Mouse (Mus musculus) fat pad, adult 2 months (tissue): ENCODE measurements around the gene Tnrc18.

Source experiments
- DNase-seq: peaks from one replicate; pipeline ENCODE4 v3.0.0-alpha.2; 2011; ENCODE audit warnings: low read depth, low spot score; ENCODE audit errors: extremely low read depth

The Tnrc18 gene

GRCm38 (mm10) chr5:142694627-142695340 is 122.7 kb downstream of the Tnrc18 start:
- no peak for DNase-seq

- no peak for DNase-seq
Measured at GRCm38 (mm10) chr5:142693738-142694430, 123.6 kb downstream of the Tnrc18 start.

- DNase-seq, result no peak
Measured at GRCm38 (mm10) chr5:142692971-142693737, 124.3 kb downstream of the Tnrc18 start.

- DNase-seq, result no peak
Measured at GRCm38 (mm10) chr5:142692248-142692647, 125.2 kb downstream of the Tnrc18 start, which contains the start of gene Slc29a4. Gene Slc29a4 (plus strand): TSS chr5:142692512.

GRCm38 (mm10) chr5:142690343-142690742 is 127.1 kb downstream of the Tnrc18 start:
- DNase-seq, result no peak

GRCm38 (mm10) chr5:142688866-142689265 is 128.6 kb downstream of the Tnrc18 start:
- no peak for DNase-seq

GRCm38 (mm10) chr5:142682529-142682928 is 134.9 kb downstream of the Tnrc18 start:
- no peak for DNase-seq

- no peak for DNase-seq
Measured at GRCm38 (mm10) chr5:142681911-142682310, 135.6 kb downstream of the Tnrc18 start.

GRCm38 (mm10) chr5:142679065-142679464 is 138.4 kb downstream of the Tnrc18 start:
- DNase-seq, result no peak

- DNase-seq, result no peak
Measured at GRCm38 (mm10) chr5:142678141-142678571, 139.3 kb downstream of the Tnrc18 start.
